Mouse (Mus musculus) megakaryocyte, adult 5-6 weeks (primary cell): ENCODE results near the gene Prkca. TPM values are rescaled to one million over a fixed set of nuclear protein-coding genes. Genes with fewer than 3 reads are reported as not detected.

Source experiments
- ATAC-seq: 2 replicates; pipeline ENCODE4 v1.8.0; 2016; ENCODE audit warnings: mild to moderate bottlenecking, inconsistent platforms; ENCODE audit not compliant: poor library complexity, severe bottlenecking
- total RNA-seq, 2 experiments: library from RNA; stranded (forward) in 1 of 2; stranded (reverse) in 1 of 2; fragments of 153-499, 151-499 nt in 1 of 2; fragments of 221-1000, 200-1000 nt in 1 of 2; gene quantifications; 2 replicates each; pipeline versions ENCODE4 v1.2.3 to v1.2.4; 2015 to 2017

Gene Prkca
- total RNA-seq, 2 experiments from 2014 or later, result 4.3 to 6.4 TPM

DNA sequence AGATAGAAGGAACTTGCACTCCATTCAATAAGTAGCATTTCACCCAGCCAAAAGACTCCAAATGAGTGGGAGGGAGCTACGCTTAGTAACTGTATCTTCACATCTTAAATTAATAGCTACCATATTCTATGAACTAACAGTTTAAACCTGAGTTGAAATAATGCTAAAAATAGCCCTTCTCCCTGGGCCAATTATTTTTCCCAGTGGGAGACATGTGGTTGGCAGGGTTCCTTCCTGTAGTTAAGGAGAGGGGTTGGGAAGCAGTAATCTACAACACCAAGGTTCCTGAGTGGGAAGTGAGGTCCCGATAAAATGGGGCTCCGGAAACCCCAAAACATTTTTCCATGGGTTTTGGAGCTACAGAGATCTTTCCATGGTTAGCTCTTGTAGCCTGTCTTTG, 76.7 kb downstream of the Prkca start:
- no peak for ATAC-seq

GRCm38 (mm10) chr11:108263868-108264267, 79.9 kb downstream of the Prkca start:
- ATAC-seq, result no peak

DNA sequence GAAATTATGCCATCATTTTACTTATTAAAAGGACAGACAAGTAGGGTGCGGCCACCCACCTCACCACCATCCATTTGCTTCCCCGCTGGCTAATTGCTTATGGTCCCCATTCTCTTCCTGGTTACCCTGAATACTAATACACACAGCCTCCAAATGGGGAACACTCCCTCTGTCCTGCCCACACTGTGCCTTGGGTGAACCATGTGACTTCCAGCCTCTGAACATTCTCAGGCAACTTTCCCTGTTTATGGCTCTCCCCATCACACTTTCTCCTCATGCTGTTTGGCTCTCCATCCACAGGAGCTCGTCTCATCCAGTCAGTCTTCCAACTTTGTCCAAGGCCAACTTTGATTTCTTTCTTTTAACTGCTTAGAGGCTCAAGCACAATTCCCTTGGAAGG, 80.3 kb downstream of the Prkca start:
- no peak for ATAC-seq

DNA sequence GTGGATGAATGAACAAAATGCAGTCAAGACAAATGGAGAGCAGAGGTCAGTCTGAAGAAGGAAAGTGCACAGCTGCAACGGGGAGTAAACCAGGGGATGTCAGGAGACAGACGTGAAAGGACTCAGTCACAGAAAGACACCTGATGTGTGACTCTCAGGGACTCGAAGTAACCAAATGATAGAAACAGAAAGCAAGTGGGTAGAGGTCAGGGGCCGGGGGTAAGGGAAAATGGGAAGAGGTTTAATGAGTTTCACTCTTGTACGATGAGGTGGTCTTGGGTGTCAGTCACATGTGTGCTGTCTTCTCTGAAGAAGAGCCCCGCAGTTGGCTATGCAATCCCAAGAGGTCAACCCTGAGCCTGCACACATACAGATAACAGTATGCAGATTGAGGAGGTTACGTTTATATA, 82.0 kb downstream of the Prkca start:
- peak; percentile 47; the same call in 1 of the 2 replicates for ATAC-seq

GRCm38 (mm10) chr11:108260775-108261517, 82.8 kb downstream of the Prkca start:
- ATAC-seq, result no peak

DNA sequence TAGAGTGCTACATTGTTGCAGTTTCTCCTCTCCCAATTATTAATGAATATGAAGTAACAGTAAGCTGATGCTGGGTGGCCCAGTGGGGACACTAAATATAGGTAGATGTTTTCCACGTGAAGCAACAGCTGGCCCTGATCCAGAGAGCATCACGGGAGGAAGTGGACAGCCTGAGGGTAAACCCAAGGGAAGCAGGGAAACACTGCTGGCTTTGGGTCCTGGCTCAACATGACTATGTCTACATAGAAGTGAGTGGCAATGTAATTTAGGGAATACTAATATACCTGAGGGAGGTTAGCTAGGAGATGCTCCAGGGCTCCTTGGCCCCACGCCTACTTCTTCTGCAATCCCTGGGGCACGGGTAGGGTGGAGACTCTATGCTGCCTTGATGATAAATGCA, 84.3 kb downstream of the Prkca start:
- no peak for ATAC-seq

DNA sequence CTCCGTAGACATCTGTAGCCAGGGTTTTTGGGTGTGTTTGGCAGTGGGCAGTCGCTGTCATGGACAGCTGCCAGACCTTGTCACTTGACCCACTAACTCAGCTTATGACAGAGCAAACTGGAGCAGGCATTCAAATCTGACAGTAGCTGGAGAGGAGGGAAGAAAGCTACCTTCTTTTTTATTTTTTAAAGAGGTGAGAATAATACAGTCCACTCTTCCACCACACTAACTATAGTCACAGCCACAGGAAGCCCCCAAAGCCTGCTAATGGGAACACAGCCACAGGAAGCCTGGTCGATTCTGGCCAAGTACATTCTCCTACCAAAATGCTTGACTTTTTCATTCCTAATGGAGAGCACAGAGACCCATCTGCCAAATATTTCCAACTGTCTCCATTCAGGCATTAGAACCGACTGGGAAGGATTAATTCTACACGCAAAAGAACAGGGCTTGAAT, 84.9 kb downstream of the Prkca start:
- no peak for ATAC-seq

DNA sequence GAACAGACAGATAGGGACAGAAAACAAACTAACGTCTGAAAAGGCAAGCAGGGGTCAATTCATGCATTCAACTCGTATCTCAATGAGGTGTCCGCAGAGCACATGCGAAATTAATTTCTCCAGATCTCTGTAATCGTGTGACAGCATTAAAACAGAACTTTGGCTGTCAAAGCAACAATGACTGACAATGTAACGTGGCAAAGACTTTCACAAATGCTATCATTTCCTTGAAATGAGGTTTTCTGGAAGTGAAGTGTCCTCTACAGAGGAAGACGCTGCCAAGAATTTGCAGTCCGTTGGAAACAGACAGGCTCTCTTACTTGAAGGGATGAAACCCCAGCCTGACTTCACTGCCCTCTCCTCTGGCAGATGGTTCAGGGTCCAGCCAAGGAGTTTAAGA, 85.8 kb downstream of the Prkca start:
- ATAC-seq, result no peak

- ATAC-seq, result no peak
Observed at GRCm38 (mm10) chr11:108254681-108255080, 89.0 kb downstream of the Prkca start.

DNA sequence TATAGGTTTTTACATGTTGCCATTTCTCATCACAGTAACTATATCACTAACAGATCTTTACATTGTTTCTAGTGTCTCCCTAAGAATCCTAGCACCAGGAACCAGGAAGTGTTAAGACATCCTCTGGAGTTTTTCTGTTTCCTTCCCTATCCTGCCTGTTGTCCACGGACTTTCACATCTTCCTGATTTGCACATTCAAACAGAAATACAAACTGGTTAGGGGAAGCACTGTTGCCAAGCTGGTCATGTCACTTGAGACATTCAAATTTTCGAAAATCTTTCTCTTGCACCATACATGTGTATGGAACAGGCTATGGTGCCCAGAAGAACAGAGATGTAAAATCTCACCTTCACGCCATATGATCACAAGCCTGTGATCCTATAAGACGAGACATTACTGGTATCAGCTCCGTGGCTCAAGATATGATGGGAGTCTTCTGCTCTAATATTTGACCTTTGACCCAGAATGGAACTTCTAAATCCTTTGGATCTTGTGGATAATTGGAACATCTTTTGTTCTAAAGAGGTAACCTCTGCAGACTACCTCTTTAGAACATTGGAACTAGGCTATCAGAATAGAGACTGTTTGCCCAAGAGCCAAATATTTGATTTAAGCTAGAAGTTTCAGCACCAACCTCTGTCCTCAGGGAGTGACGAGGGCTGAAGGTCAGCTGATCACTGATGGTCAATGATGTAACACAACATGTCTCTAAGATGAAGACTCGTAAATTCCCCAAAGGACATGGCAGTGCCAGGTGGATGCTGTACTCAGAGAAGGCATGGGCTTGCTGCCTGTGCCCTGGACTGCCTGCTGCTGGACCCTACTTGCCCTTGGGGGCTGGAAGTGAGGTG, 91.6 kb downstream of the Prkca start:
- no peak for ATAC-seq

DNA sequence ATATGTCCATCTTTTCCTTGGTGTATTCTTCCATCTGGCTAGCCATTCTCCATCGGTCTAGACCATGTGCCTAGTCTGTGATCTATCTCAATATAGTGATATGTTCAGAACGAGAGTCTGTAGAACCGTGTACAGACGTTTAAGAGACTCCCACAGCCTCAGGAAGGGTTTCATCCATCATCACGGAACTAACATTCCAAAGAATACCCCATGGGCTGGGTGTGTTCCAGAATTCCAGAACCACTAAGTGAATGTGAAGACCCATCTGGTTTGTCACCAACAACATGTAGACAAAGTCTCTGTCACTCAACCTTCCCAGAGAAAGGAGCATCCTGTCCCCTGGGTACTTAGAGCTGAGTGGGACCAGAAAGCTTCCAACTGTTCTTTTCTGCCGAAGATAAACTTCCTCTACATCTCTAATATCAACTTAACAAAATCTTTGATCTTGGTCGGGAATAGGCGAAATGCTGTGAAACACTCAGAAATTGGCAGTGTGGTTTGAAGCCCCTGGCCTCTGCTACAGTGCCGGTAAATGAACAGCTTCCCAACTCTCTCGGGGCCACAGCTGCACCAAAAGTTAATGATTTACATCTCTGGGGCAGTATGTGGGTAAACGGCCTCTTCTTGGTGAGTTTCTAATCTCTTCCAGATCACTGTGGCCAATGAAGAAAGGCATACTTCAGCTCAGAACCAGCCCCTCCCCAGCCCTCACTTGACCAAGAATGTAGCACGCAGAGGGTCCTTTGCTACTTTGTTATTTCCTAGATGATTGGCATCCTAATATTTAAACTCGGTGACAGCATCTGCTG, 92.7 kb downstream of the Prkca start:
- ATAC-seq, result no peak

GRCm38 (mm10) chr11:108250146-108250635, 93.5 kb downstream of the Prkca start:
- no peak for ATAC-seq

DNA sequence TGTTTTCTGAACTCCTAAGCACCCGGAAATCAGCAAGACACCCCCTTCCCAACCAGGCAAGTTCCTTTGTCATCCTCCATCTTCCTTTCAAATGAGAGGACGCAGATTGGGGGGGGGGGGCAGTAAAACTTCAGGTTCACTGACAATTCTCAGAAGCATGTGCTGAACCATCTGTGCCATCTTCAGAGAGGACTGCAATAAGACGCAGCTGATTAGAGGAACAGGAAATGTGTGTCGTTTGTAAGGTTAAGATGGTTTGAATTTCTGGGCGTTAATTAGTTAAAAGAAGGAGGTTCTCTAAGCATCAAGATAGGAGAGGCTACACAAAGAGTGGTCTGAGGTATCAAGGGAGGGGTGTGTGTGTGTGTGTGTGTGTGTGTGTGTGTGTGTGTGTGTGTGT, 94.2 kb downstream of the Prkca start:
- 0 out of 2 replicates have a peak, but pooled peaks have one; percentile 14 for ATAC-seq

DNA sequence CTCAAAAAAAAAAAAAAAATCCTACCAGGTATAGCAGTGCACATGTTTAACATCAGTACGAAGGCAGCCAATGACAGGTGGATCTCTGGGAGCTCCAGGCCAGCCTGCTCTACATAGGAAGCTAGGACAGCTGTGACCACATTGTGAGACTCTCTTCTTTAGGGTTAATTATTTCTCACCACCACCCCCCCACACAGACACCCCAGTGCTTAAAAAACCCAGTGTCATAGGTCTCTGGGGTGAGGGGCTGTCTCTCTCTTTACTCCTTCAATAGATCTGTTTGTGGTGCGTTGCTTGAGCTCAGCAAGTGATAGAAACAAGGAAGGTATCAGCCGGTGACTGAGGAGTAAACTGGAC, 94.7 kb downstream of the Prkca start:
- no peak for ATAC-seq

DNA sequence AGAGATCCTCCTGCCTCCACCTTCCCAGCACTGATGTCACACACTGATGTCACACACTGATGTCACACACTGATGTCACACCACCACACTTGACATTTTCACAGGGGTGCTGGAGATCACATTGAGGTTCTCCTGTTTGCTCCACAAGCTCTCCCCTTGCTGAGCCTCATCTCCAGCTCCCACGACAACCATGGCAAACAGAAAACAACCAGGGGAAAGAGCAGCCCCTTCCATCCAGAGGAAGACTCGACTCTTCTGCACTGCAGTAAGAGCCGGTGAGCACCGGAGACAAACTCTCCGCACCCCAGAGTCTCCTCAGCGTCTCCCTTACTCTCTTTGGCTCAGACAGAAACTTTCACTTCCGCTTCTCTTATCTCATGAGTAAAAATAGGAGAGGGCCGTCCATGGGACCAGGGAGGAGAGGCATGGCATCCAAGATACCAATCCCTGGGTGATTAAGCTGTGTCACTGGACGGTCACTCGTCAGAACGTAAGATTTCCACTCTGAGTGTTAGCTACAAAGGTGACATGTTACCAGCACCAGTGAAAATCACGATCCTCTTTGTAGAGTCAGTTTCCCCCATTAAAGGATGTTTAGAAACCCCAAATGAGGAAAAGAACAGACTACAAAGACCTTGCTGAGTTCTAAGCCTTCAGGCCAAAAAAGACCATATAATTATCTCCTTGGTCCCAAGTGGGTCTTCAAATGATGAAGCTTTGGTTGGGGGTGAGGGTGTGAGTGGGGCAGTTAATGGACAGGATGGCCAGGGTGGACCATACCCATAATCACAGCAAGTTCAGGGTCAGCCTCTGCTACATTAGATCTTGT, 95.3 kb downstream of the Prkca start:
- peak; percentile 63 for ATAC-seq

- no peak for ATAC-seq
Observed at GRCm38 (mm10) chr11:108247121-108247863, 96.4 kb downstream of the Prkca start.

DNA sequence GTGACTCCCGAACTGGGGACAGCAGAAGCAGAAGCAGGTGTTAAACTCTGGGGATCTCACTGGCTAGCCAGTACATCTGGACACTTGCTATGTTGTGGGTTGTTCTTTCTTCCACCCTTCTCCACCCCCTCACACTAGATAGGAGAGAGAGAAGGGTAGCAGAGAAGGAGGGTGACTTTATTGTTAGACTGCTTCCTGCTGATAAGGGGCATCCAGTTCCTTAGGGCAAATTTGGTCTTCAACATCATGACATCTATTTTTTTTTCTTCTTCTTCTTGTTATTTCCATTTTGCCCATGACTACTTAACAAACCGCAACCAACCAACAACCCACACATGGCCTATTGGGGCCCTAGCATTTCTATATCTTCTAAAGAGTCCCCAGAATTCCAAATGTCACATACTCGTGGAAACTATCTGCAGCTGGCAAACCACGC, 97.4 kb downstream of the Prkca start:
- no peak for ATAC-seq

DNA sequence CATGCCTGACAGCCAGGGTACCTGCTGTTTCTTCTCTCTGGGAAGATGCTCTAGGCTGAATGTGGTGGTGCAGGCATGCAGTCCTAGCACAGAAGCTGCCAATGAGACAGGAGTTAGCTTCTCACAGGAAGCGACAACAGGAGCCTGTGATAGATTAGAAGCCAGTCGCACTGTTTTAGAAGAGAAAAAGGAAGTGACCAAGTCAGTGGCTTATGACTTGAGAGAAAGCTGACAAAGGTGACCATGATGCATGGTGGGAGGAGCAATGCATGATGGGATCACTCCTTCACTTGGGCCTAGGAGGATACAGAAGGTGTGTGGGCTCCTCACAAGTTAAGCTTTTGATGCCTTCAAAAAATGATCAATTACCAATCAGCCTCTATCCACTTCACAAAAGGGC, 99.5 kb downstream of the Prkca start:
- ATAC-seq, result peak; percentile 56

GRCm38 (mm10) chr11:108243633-108244032, 100.1 kb downstream of the Prkca start:
- ATAC-seq, result no peak
